Mouse (Mus musculus): Measurements from ENCODE around the gene Klf13. TPM values are rescaled to one million over a fixed set of nuclear protein-coding genes. Genes with fewer than 3 reads are reported as not detected.
A peak's percentile ranks its signal among the peaks of the same experiment; 100 is the strongest.

Klf13 gene
- polyA plus RNA-seq, 1 experiment from 2014 or later: 16.7 TPM

GRCm38 (mm10) chr7:63947514-63948487, 9.1 kb upstream of the Klf13 start:
- H3K4me3 ChIP-seq: no peak overlapping the region
- no peaks in the 10 kb centered on the region; the same call in 1 of the 2 replicates for H3K27me3 ChIP-seq (replicated peaks)
- no peak overlapping the region for H3K4me2 ChIP-seq
- WGBS: 64% methylated on average over 11 of the region's 11 CpGs
- no peaks in the 10 kb centered on the region for H3K9me3 ChIP-seq (replicated peaks)
- no peak; the same call in 1 of the 2 replicates for ATAC-seq (ENCODE audit: insufficient number of reproducible peaks, low FRiP score)
- H3K36me3 ChIP-seq: no peaks in the 10 kb centered on the region
- no peak overlapping the region for H3K27ac ChIP-seq (ENCODE audit: poor library complexity, severe bottlenecking)
- H3K9ac ChIP-seq: no peak overlapping the region
- no peaks in the 10 kb centered on the region for H3K4me1 ChIP-seq (replicated peaks)

GRCm38 (mm10) chr7:63943946-63944345, 5.2 kb upstream of the Klf13 start:
- H3K36me3 ChIP-seq: no peaks in the 10 kb centered on the region
- peaks cover 5% of the 10 kb centered on the region for H3K4me1 ChIP-seq (replicated peaks)
- no peak overlapping the region for H3K9ac ChIP-seq
- H3K4me3 ChIP-seq: no peak overlapping the region
- H3K4me2 ChIP-seq: no peak overlapping the region
- 50% methylated on average over 2 of the region's 2 CpGs for WGBS
- H3K27me3 ChIP-seq (replicated peaks): no peaks in the 10 kb centered on the region; the same call in 1 of the 2 replicates
- no peaks in the 10 kb centered on the region for H3K9me3 ChIP-seq (replicated peaks)
- no peak for ATAC-seq (ENCODE audit: insufficient number of reproducible peaks, low FRiP score)
- no peak overlapping the region for H3K27ac ChIP-seq (ENCODE audit: poor library complexity, severe bottlenecking)

GRCm38 (mm10) chr7:63941501-63941900, 2.8 kb upstream of the Klf13 start:
- H3K9me3 ChIP-seq (replicated peaks): no peaks in the 10 kb centered on the region
- peaks cover 5% of the 10 kb centered on the region for H3K4me1 ChIP-seq (replicated peaks)
- H3K27me3 ChIP-seq (replicated peaks): no peaks in the 10 kb centered on the region; the same call in 1 of the 2 replicates
- no peak overlapping the region for H3K4me3 ChIP-seq
- H3K9ac ChIP-seq: no peak overlapping the region
- H3K36me3 ChIP-seq: no peaks in the 10 kb centered on the region
- no peak overlapping the region for H3K4me2 ChIP-seq
- H3K27ac ChIP-seq (ENCODE audit: poor library complexity, severe bottlenecking): no peak overlapping the region
- ATAC-seq (ENCODE audit: insufficient number of reproducible peaks, low FRiP score): no peak
- 45% methylated on average over 4 of the region's 4 CpGs for WGBS

- Histone ChIP-seq H3K27me3 (replicated peaks) (no peaks in the 10 kb centered on the region; the same call in 1 of the 2 replicates), H3K36me3 (no peaks in the 10 kb centered on the region), H3K4me3 (no peak overlapping the region), H3K4me1 (replicated peaks) (peaks cover 5% of the 10 kb centered on the region), H3K4me2 (no peak overlapping the region), H3K27ac (ENCODE audit: poor library complexity, severe bottlenecking) (no peak overlapping the region), H3K9ac (no peak overlapping the region), H3K9me3 (replicated peaks) (no peaks in the 10 kb centered on the region)
- WGBS: 72% methylated on average over 3 of the region's 3 CpGs
- ATAC-seq (ENCODE audit: insufficient number of reproducible peaks, low FRiP score): no peak
Measured at GRCm38 (mm10) chr7:63941050-63941449, 2.3 kb upstream of the Klf13 start.

GRCm38 (mm10) chr7:63940321-63940720, 1.6 kb upstream of the Klf13 start:
- Histone ChIP-seq H3K4me2 (no peak overlapping the region; the same call in 1 of the 2 replicates), H3K9me3 (replicated peaks) (no peaks in the 10 kb centered on the region), H3K27me3 (replicated peaks) (no peaks in the 10 kb centered on the region; the same call in 1 of the 2 replicates), H3K36me3 (no peaks in the 10 kb centered on the region), H3K27ac (ENCODE audit: poor library complexity, severe bottlenecking) (no peak overlapping the region), H3K4me3 (no peak overlapping the region), H3K9ac (no peak overlapping the region), H3K4me1 (replicated peaks) (peaks cover 13% of the 10 kb centered on the region)
- 82% methylated on average over 5 of the region's 5 CpGs for WGBS
- ATAC-seq (ENCODE audit: insufficient number of reproducible peaks, low FRiP score): no peak

- under 1% methylated on average over 37 of the region's 39 CpGs for WGBS
Measured at GRCm38 (mm10) chr7:63939397-63939951, 759 bp upstream of the Klf13 start.

GRCm38 (mm10) chr7:63938066-63938913, 425 bp downstream of the Klf13 start:
- ATAC-seq (ENCODE audit: insufficient number of reproducible peaks, low FRiP score): peak; percentile 41
- Histone ChIP-seq H3K27ac (ENCODE audit: poor library complexity, severe bottlenecking) (peak overlapping the region; percentile 86), H3K4me3 (peak overlapping the region; percentile 79), H3K9me3 (replicated peaks) (no peaks in the 10 kb centered on the region), H3K36me3 (no peaks in the 10 kb centered on the region), H3K9ac (peak overlapping the region; percentile 92), H3K4me1 (replicated peaks) (peaks cover 31% of the 10 kb centered on the region), H3K27me3 (replicated peaks) (no peaks in the 10 kb centered on the region), H3K4me2 (peak overlapping the region; percentile 87)
- WGBS: under 1% methylated on average over 118 of the region's 121 CpGs

More at GRCm38 (mm10) chr7:63939397-63939951, 759 bp upstream of the Klf13 start:
- peak; percentile 57 for ATAC-seq (ENCODE audit: insufficient number of reproducible peaks, low FRiP score)
- no peaks in the 10 kb centered on the region; the same call in 1 of the 2 replicates for H3K27me3 ChIP-seq (replicated peaks)
- H3K9me3 ChIP-seq (replicated peaks): no peaks in the 10 kb centered on the region
- no peaks in the 10 kb centered on the region for H3K36me3 ChIP-seq
- peak overlapping the region; percentile 92 for H3K27ac ChIP-seq (ENCODE audit: poor library complexity, severe bottlenecking)
- H3K4me3 ChIP-seq: peak overlapping the region; percentile 79
- peak overlapping the region; percentile 76 for H3K9ac ChIP-seq
- peaks cover 21% of the 10 kb centered on the region for H3K4me1 ChIP-seq (replicated peaks)
- peak overlapping the region; percentile 69 for H3K4me2 ChIP-seq

GRCm38 (mm10) chr7:63937236-63938065, 1.3 kb downstream of the Klf13 start:
- H3K4me3 ChIP-seq: peak overlapping the region; percentile 79
- no peaks in the 10 kb centered on the region for H3K27me3 ChIP-seq (replicated peaks)
- H3K36me3 ChIP-seq: no peaks in the 10 kb centered on the region
- under 1% methylated on average over 83 of the region's 88 CpGs for WGBS
- no peaks in the 10 kb centered on the region for H3K9me3 ChIP-seq (replicated peaks)
- peak overlapping the region; percentile 92 for H3K9ac ChIP-seq
- H3K4me1 ChIP-seq (replicated peaks): peaks cover 31% of the 10 kb centered on the region
- peak overlapping the region; percentile 86 for H3K27ac ChIP-seq (ENCODE audit: poor library complexity, severe bottlenecking)
- H3K4me2 ChIP-seq: peak overlapping the region; percentile 87
- peak; percentile 68 for ATAC-seq (ENCODE audit: insufficient number of reproducible peaks, low FRiP score)

- no peaks in the 10 kb centered on the region for H3K36me3 ChIP-seq
- H3K9me3 ChIP-seq (replicated peaks): no peaks in the 10 kb centered on the region
- peak overlapping the region; percentile 79 for H3K4me3 ChIP-seq
- H3K4me1 ChIP-seq (replicated peaks): peaks cover 31% of the 10 kb centered on the region
- no peaks in the 10 kb centered on the region for H3K27me3 ChIP-seq (replicated peaks)
- ATAC-seq (ENCODE audit: insufficient number of reproducible peaks, low FRiP score): no peak
- under 1% methylated on average over 11 of the region's 11 CpGs for WGBS
- H3K27ac ChIP-seq (ENCODE audit: poor library complexity, severe bottlenecking): peak overlapping the region; percentile 86
- peak overlapping the region; percentile 87 for H3K4me2 ChIP-seq
- H3K9ac ChIP-seq: peak overlapping the region; percentile 92
Measured at GRCm38 (mm10) chr7:63936986-63937235, 1.8 kb downstream of the Klf13 start.
